Mouse (Mus musculus) CH12.LX (cell line): ENCODE measurements at regions not wholly inside any gene's neighbourhood (a gene's known extent, or its start where the extent isn't known, plus 50 kb on each side); places are given as distances from the start of the nearest gene placed in this dataset.

ENCODE experiments used
- CHD1 ChIP-seq: IDR thresholded peaks from 2 replicates; pipeline ENCODE4 v1.6.1; 2012; ENCODE audit warnings: low read depth, low read length, improper control_type of control experiment, inconsistent platforms
- CTCF ChIP-seq, 2 experiments: IDR thresholded peaks in 1 of 2; conservative IDR thresholded peaks in 1 of 2; 2 replicates each; pipeline ENCODE4 v1.5.1; 2011 to 2012; ENCODE audit warnings: low read depth in 2 of 2, low read length in 2 of 2, improper control_type of control experiment in 1 of 2, inconsistent platforms in 1 of 2, mild to moderate bottlenecking in 1 of 2, moderate library complexity in 1 of 2
- EP300 ChIP-seq: IDR thresholded peaks from 2 replicates; pipeline ENCODE4 v1.6.1; 2011; ENCODE audit warnings: low read length, improper control_type of control experiment
- JUN ChIP-seq: IDR thresholded peaks from 2 replicates; pipeline ENCODE4 v1.6.1; 2011; ENCODE audit warnings: low read depth, mild to moderate bottlenecking, low read length, improper control_type of control experiment, moderate library complexity; ENCODE audit not compliant: insufficient read depth
- MAFK ChIP-seq: IDR thresholded peaks from 2 replicates; pipeline ENCODE4 v1.6.1; 2011; ENCODE audit warnings: low read length, improper control_type of control experiment; ENCODE audit not compliant: insufficient replicate concordance
- NELFE ChIP-seq: IDR thresholded peaks from 2 replicates; pipeline ENCODE4 v1.6.1; 2011; ENCODE audit warnings: low read depth, low read length, improper control_type of control experiment
- POLR2A ChIP-seq: IDR thresholded peaks from 2 replicates; pipeline ENCODE4 v1.6.1; 2011; ENCODE audit warnings: low read depth, mild to moderate bottlenecking, improper control_type of control experiment, low read length
- RCOR1 ChIP-seq: conservative IDR thresholded peaks from 2 replicates; pipeline ENCODE4 v1.6.1; 2012; ENCODE audit warnings: low read depth, mild to moderate bottlenecking, inconsistent platforms, low read length, improper control_type of control experiment
- SMC3 ChIP-seq: IDR thresholded peaks from 2 replicates; pipeline ENCODE4 v1.6.1; 2011; ENCODE audit warnings: low read depth, low read length, improper control_type of control experiment
- TCF12 ChIP-seq: IDR thresholded peaks from 2 replicates; pipeline ENCODE4 v1.6.1; 2014; ENCODE audit warnings: low read depth, mild to moderate bottlenecking, inconsistent platforms, low read length, improper control_type of control experiment
- USF2 ChIP-seq: conservative IDR thresholded peaks from 2 replicates; pipeline ENCODE4 v1.6.1; 2011; ENCODE audit warnings: low read depth, low read length, improper control_type of control experiment
- ZC3H11A ChIP-seq: IDR thresholded peaks from 2 replicates; pipeline ENCODE4 v1.6.1; 2012; ENCODE audit warnings: low read depth, mild to moderate bottlenecking, inconsistent platforms, low read length, improper control_type of control experiment
- ZMIZ1 ChIP-seq: IDR thresholded peaks from 2 replicates; pipeline ENCODE4 v1.6.1; 2012; ENCODE audit warnings: low read depth, mild to moderate bottlenecking, inconsistent platforms, low read length, improper control_type of control experiment

- TF ChIP-seq CTCF (conservative IDR thresholded peaks at IDR 0.05 in 1 of 2, IDR thresholded peaks at IDR 0.05 in 1 of 2; ENCODE audit: low read depth in 2 of 2, low read length in 2 of 2) (no peak), EP300 (no peak), POLR2A (no peak), CHD1 (no peak), SMC3 (no peak), RCOR1 (no peak), JUN (no peak), TCF12 (no peak), MAFK (no peak), ZMIZ1 (no peak), USF2 (no peak), NELFE (no peak), ZC3H11A (no peak)
These were observed 446.6 kb upstream of the Smc2 start for GRCm38 (mm10) chr4:51992482-51992881.
